Mouse (Mus musculus) liver, postnatal 0 days (tissue): Measurements from ENCODE around the gene Galnt14.

Source experiments
- CTCF ChIP-seq: sonication (generic); IDR thresholded peaks from 2 replicates; pipeline ENCODE4 v1.5.1; 2016; ENCODE audit warnings: antibody characterized with exemption, low read depth
- EP300 ChIP-seq: IDR thresholded peaks from 2 replicates; pipeline ENCODE4 v1.6.1; 2016; ENCODE audit warnings: antibody characterized with exemption, low read depth, mild to moderate bottlenecking

GRCm38 (mm10) chr17:73531896-73532295 lies 178.4 kb downstream of the Galnt14 start:
- TF ChIP-seq EP300 (peak; percentile 64; the same call in 1 of the 2 replicates), CTCF (no peak)
